Mouse (Mus musculus): ENCODE measurements around the gene Sugp2.

The Sugp2 gene

DNA sequence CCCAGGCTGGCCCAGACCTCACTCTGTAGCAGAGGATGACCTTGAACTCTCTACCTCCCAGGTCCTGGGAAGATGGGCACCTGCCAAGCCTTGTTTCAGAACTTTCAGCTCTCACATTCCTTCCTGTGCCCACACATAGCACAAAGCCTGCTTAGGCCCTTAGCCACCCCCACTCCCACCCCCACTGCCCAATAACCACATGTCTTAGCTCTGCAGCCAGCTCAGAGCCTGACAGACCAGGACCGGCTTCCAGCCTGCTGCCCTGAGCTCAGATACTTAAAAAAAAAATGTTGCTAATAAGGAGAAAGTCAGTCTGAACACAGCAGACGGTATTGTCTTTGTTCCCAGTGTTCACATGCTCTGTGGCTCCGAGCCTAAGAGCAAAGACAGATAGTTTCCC lies 47.0 kb downstream of the Sugp2 start:
- DNase-seq (ENCODE audit: low read depth, low spot score) = no peak

DNA sequence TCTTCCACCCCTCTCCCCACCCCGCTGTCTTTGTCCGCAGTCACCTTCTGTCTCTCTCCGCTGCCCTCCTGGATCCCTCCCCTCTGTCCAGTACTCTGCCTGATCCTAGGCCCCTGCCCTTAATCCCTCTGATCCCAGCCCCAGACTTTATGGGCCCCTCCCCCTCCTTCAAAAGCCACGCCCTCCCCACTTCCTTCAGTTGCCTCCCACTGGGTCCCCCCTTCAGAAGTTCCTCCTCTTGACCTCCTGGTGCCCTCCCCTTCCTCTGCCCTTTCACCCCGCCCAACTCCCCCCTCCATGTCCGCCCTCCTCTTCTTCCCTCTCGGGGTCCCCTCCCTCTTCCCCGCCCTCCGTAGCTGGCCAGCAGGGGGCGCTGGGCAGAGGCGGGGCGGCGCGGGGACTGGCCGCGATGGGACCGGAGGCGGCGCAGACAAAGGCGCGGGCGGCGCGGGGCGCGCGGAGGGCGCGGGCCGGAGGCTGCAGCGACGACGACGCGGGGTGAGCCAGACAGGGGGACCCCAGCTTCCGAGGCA lies 48.6 kb downstream of the Sugp2 start, which contains the start of gene Homer3:
Gene Homer3 (plus strand): TSS at position 225 of the 533 bp plus-strand sequence.
- DNase-seq (ENCODE audit: low read depth, low spot score) = peak; percentile 84

DNA sequence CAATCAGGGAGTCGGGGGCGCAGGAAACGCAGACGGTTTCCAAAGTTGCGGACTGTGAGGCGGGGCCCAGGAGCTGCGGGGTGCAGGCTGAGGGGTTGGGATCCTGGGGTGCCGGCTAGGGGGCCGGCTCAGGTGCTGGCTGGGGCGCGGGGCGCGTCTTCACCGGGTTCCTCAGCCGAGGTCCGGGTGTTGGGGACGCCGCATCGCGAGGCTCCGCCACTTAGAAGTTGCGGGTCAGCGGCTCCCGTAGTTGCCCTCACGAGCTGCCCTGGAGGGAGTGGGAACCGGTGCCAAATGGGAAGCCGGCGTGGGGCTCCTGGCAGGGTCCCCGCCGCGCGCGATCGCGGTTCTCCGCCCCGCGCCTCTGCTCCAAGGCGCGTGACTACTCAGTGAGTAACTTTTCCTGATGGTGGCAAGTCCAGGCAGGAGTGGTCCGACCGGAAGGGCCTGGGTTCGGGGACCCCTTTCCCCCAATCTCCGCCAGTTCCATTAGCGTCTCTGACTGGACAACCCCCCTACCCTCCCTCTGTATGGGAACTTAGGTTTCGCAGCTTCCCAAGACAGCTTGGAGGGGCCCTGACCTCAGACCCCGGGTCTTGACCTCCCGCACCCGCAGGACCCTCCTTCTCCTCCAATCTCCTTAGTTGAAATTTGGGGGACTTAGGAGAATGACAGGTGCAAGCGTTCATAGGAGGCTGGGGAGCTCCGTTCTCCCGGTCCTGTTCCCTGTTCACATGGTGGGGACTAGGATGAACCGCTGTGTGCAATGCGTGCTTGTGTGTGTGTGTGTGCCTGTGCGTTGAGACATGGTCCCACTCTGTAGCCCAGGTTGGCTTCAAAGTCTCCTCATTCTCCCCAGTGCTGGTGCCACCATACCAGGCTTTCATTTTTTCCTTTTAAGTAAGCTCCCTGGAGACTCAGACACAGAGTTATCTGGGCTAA lies 49.4 kb downstream of the Sugp2 start:
- DNase-seq (ENCODE audit: low read depth, low spot score) = no peak

DNA sequence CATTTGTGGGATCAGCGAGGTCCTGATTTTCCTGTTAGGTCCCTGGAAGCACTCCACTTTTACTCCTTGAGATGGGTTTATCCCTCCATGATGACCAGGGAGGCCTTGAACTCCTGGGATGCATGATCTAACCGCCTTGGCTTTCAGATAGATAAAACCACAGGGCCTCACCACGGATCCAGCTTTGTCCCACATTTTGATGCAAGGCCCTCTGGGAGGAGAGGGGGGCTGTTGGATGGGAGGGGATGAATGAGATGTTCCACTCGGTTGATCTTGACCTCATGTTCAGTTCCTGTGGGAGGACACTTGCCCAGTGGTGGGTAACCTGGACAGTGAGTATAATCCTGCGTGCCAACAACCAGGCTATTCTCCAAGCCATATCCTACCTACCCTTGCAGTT lies 50.4 kb downstream of the Sugp2 start:
- DNase-seq (ENCODE audit: low read depth, low spot score) = no peak

DNA sequence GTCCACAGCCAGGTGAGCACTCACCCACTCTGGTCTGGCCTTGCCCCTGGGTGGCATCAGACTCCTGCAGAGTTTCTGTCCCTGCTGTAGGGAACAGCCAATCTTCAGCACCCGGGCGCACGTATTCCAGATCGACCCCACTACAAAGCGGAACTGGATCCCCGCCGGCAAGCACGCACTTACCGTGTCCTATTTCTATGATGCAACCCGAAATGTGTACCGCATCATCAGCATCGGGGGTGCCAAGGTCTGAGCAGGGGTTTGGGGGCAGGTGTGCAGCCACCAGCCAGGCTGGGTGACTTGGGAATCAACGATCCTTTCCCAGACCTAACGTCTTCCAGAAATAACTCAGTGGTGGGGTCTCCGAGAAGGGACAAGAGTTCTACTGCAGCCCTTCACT lies 51.3 kb downstream of the Sugp2 start:
- DNase-seq (ENCODE audit: low read depth, low spot score) = no peak

DNA sequence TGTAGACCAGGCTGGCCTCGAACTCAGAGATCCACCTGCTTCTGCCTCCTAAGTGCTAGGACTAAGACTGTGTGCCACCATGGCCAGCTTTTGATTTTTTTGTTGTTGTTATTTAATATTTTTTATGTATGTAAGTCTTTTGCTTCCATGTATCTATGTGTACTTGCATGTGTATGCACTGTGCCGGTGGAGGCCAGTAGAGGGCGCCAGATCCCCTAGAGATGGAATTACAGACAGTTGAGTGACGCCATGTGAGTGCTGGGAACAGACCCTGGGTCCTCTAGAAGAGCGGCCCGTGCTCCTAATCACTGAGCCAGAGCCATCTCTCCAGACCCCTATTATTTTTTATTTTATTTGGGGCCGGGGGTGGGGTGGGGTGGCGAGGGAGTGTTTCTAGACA lies 52.7 kb downstream of the Sugp2 start:
- no peak for DNase-seq (ENCODE audit: low read depth, low spot score)

DNA sequence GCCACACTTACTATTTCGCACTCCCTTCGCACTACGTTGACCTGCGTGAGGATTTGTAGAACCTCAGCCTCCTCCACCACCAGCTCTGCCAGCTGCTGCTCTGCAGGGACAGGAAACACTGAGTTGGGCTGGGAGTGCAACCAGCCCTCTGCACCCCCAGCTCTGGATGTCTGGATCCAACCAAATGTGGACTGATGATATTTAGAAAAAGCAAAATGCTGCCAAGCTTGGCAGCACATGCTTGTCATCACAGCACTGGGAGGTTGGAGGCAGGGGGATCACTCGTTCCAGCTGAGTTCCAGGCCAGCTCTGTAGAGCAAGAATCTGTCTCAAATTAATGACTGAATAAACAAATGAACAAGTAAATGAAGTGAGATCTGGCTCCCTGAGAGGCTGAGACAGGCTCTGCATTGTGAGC lies 60.0 kb downstream of the Sugp2 start:
- no peak for DNase-seq (ENCODE audit: low read depth, low spot score)

DNA sequence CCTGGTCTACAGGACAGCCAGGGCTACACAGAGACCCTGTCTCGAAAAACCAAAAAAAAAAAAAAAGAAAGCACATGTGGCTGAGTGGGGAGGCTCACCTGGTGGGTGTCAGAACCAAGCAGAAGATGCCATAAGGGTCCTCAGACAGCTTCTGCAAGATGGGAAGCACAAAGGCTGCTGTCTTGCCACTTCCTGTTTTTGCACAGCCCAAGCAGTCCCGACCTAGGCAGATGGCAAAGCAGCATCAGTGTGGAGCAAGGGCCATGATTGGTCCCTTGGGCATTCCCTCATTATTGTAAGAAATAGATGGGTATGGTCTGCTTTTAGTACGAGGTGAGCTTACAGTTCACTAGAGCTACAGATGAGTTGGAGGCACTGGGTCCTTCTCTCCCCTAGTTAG lies 66.9 kb downstream of the Sugp2 start:
- DNase-seq (ENCODE audit: low read depth, low spot score) = no peak

DNA sequence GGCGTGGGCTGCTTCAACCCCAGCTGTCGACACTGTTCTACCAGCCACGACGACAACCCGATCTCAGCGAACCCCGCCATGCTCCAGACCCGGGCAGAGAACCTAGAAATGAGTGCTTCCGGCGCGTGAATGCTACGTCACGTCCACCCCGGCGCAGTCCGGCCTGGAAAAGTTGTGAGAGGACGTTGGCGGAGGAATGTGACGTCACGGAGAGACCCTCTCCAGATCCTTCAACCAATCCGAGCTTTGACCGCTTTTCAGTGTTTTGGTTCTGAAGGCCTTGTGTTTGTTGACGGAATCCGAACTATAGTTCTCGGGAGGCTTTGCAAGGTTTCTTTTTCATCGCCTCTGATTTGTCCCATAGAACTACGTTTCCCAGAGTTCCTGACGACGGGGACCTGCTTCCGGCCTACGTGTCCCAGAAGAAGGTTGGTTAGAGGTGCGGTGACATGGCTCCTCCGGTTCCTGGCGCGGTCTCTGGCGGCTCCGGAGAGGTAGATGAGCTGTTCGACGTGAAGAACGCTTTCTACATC lies 68.4 kb downstream of the Sugp2 start, which contains the start of the genes Ddx49 and Cope:
Gene Ddx49 (minus strand): TSS at position 132 of the 533 bp plus-strand sequence.
Gene Cope (plus strand): TSS at position 161 of the 533 bp plus-strand sequence.
- DNase-seq (ENCODE audit: low read depth, low spot score) = peak; percentile 89

DNA sequence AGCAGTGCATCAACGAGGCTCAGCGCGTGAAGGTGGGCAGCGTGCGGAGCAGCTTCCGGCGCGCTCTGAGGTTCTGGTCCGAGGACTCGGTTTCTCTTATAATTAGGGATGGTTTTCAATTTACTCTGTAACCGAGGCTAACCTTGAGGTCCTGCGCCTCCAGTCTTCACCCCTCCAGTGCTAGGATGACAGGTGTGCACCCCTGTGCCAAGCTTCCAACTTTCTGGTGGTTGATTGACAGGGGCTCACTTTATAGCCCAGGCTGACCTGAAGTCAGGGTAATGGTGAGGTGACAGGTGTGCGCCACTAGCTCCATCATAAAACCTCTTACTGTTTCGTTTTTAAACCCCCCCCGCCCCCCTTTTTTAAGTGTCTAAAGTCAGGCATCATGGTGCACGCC lies 68.9 kb downstream of the Sugp2 start:
- no peak for DNase-seq (ENCODE audit: low read depth, low spot score)

DNA sequence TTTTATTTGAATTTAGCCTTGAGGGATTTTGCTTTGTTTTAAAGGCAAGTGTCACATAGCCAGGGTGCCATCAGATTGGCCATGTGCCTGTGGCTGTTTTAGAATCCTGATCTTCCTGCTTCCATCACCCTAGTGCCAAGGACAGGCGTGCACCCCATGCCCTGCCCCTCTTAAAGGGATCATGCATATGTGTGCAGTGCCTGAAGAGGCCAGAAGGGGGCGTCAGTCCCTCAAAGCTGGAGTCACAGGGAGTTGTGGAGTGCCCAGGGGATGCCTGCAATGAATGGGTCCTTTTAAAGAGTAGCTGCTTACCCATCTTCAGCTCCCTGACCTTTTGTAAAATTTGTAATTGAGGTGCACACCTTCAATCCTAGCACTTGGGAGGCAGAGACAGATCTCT lies 75.3 kb downstream of the Sugp2 start:
- no peak for DNase-seq (ENCODE audit: low read depth, low spot score)

DNA sequence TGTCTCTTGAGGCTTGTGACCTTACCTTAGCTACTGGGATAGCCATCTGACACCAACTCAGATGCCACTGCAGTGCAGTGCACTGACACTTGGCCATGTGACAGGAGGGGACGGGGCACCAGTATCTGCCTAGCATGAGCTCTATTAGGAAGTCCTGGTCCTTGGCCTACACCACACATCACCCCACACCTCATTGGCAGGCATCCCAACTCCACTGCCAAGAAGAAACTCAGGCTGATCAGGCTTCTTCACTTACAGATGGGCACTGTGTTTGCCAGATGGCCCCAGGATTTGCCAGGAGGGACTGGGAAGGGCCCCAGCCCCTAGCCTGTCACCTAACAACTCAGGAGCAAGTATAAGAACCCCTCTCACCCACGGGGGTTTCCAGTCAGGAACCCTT lies 79.4 kb downstream of the Sugp2 start:
- no peak for DNase-seq (ENCODE audit: low read depth, low spot score)

DNA sequence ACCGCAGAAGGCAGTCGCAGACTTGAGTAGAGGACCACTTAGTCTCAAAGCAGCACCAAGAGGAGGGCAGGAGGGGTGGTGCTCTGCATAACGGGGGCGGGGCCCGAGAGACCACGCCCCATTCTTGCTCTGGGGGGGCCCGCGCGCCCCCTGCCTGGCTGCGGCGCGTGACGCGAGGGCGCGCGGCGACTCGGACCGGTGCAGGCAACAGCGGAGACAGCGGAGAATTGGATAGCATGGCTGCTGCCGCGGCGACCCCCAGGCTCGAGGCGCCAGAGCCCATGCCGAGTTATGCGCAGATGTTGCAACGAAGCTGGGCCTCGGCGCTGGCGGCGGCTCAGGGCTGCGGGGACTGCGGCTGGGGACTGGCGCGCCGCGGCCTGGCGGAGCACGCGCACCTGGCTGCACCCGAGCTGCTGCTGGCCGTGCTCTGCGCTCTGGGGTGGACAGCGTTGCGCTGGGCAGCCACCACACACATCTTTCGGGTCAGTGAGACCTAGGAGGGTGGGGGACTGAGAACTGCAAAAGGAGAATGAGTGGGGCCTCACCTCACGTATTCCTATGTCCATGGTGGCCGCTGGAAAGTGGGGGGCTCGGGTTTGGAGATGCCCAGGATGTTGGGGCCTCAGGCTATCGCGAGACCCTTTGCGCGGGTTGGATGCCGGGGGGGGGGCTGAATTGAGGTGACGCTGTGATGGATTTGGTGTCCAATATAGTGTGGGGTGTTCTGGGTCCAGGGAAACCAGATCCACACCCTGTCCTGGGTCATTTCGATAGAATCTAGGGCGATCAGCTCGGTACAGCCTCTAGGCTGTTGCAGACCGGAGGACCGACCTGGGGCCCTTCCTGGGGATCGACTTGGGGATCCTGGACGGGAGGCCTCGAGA lies 81.8 kb downstream of the Sugp2 start, which contains the start of gene Cers1:
Gene Cers1 (plus strand): TSS at position 152 of the 887 bp plus-strand sequence.
- no peak for DNase-seq (ENCODE audit: low read depth, low spot score)

DNA sequence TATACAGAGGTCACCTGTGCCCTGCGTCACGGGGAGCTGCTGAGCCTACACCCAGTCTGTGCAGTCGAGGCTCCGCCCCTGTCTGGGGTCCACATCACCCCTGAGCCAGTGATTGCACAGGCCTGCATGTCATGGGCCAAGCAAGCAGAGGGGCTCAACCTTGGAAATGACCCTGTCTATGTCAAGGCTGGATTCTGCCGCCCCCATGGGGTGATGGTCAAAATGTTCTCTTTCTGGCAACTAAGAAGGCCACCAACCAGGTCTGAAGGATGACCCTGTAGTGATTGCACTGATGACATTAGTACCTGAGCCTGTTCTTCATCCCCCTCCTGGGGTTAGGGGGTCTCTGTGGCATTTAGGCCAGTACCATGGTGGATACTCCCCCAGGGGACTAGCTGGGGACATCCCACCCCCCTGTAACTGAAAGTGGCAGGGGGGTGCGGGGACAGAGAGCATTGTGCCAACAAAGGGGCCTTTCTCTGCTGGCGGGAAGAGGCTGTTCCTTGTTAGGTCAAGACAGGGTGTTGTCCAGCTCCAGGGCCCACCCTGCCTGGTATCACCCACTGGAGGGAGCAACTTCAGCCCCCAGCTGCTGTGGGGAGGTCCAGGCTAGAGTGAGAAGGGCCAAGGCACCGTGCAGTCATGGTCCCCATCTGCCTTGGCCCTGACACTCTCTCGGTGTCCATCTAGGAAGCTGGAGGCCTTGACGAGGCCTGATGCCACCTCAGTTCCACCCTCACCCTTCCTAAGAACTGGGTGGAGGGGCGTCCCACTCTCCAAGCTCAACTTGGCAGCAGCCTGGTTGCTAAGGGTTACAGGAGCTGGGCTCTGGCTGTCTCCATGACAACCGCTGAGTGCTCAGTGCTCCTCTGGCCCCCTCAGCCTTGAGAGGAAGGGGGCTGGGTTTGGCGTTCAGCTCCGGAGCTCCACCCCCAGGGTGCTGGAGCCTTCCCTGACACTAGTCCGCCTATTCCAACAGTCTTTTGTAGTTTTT lies 82.8 kb downstream of the Sugp2 start:
- peak; percentile 79 for DNase-seq (ENCODE audit: low read depth, low spot score)

DNA sequence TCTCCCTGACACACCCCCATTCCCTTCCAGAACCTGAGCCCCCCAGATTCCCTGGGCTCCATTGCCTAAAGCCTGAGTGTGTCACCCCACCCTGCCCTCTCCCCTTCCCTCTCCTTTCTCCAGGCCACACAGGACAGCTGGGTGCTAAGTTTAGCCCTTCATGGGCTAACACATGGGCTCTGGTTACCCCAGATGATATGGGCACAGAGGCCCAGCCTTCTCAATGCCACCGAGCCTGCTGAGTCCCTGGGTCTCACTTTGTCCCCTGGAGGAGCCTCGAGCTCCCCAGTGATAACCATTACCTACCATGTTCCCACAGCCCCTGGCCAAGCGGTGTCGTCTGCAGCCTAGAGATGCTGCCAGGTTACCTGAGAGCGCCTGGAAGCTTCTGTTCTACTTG lies 83.8 kb downstream of the Sugp2 start:
- DNase-seq (ENCODE audit: low read depth, low spot score) = no peak

DNA sequence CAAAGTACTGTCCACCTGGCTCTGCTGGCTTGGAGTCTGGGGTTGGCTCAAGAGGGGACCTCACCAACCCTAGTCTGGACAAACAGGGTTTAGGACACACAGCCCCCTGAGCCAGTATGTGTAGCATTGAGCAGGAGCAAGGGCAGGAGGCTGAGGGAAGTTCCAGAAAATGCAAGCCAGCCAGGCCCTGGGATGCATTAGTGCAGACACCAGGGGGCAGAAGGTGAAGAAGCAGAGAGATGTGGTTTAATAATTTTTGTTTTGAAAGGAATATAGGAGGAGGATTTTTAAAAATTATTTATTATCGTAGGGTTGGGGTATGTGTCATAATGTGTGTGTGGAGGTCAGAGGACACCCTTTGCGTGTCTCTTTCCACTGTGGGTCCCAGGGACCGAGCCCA lies 89.7 kb downstream of the Sugp2 start:
- no peak for DNase-seq (ENCODE audit: low read depth, low spot score)

DNA sequence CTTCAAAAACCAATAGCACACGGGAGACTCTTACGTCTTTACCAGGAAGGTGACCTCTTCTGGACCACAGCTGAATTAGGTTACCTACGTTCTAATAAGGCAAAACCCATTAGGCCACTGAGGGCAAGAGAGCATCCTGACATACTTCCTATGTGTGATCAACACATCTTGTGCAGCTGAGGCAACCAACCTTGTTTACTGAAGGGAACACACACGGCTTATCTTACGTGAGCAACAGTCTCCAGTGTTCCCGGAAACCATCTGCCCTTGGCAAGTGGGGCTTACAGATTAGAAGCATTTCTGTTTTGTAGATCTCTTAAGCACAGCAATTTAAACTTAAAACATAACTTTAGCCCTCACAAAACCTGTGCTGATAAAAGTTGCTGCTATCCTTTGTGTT lies 93.5 kb downstream of the Sugp2 start:
- DNase-seq (ENCODE audit: low read depth, low spot score) = no peak

DNA sequence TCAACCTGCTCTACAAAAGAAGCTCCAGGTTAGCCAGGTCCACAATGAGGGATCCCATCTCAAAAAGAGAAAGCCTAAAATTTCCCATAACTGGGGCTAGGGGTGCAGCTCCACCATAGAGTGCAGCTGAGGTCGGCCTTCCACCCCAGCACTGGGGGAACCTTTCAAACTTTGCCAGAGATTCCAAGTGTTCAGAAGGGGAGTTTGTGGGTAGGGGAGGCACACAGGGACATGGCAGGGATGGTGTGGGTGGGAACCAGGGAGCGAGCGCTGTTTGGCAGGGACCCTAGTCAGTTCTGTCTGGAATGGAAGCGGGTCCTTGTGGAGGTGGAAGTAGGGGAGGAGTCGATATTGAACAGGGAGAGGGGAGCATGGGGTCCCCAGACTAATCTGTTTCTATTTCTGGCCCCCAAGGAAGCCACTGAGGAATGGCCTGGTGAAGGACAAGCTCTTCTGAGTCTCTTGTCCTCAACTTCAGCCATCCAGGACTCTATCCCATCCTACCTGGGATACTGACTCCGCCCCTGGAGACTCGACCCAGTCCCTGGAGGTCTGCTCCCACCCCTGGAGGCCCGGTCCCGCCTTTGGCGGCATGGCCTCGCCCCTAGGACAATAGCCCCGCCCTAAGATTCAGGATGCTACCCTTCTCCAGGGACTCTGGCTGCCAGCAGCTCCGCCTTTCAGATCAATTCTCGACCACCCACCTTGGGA lies 95.3 kb downstream of the Sugp2 start, which contains the start of gene Gdf1:
Gene Gdf1 (plus strand): TSS at position 694 of the 711 bp plus-strand sequence.
- DNase-seq (ENCODE audit: low read depth, low spot score) = no peak
